Mouse (Mus musculus): ENCODE results near the gene Msantd4. TPM values are rescaled to one million over a fixed set of nuclear protein-coding genes. Genes with fewer than 3 reads are reported as not detected.
"Not testable (repeated sequence)": the region's sequence is repeated elsewhere in the genome, so short reads cannot be mapped to it uniquely, and the experiment has no call there.

The Msantd4 gene
- polyA plus RNA-seq (2017; shearing (Covaris generic)) = 10 to 100 TPM; 20.8 to 25.8 (median 23.6) TPM

- peak; percentile 95 for ATAC-seq
Measured at GRCm38 (mm10) chr9:4375828-4376639, at the start of gene Msantd4. Msantd4 (plus strand) TSS chr9:4376562.

- ATAC-seq = no peak
Measured at GRCm38 (mm10) chr9:4353163-4353562, 23.2 kb upstream of the Msantd4 start.

- peak; percentile 30 for ATAC-seq
Measured at GRCm38 (mm10) chr9:4376640-4377120, 318 bp downstream of the Msantd4 start.

- ATAC-seq = not testable (repeated sequence)
Measured at GRCm38 (mm10) chr9:4400801-4401200, 24.4 kb downstream of the Msantd4 start.

Other genes starting within 250 kb of the Msantd4 start
- gene Aasdhppt, start 67.1 kb upstream of the Msantd4 start, polyA plus RNA-seq (2017; shearing (Covaris generic)) = 10 to 100 TPM; 27.5 to 34.2 (median 33.8) TPM
- 10 to 100 TPM in 1 of 3 experiments, 1 to 10 TPM in 2; 9.0 to 12.6 (median 9.4) TPM for gene Kbtbd3, start 66.7 kb upstream of the Msantd4 start, polyA plus RNA-seq (2017; shearing (Covaris generic))